Mouse (Mus musculus) neural tube, embryonic 14.5 days (tissue): Measurements from ENCODE around the gene Wdfy4. TPM values are rescaled to one million over a fixed set of nuclear protein-coding genes. Genes with fewer than 3 reads are reported as not detected.

Source experiments
- ATAC-seq: fragments of 200-750 bp; cut with Nextera tagmentation; 2 replicates; pipeline ENCODE4 v1.8.0; 2017; ENCODE audit warnings: low read depth, mild to moderate bottlenecking, moderate TSS enrichment, moderate library complexity
- H3K27ac ChIP-seq: fragments of 300-500 bp; sonication (generic); 2 replicates; pipeline ENCODE4 v1.5.1; 2014; ENCODE audit warnings: low read depth, mild to moderate bottlenecking, control low read depth, low read length, moderate library complexity, mixed read lengths
- H3K27me3 ChIP-seq: fragments of 300-500 bp; sonication (generic); 2 replicates; pipeline ENCODE4 v1.6.1; 2014; ENCODE audit warnings: low read length; ENCODE audit not compliant: control insufficient read depth, insufficient read depth
- H3K36me3 ChIP-seq: fragments of 300-500 bp; sonication (generic); 2 replicates; pipeline ENCODE4 v1.6.1; 2014; ENCODE audit warnings: low read length, mixed read lengths; ENCODE audit not compliant: control insufficient read depth, insufficient read depth
- H3K4me1 ChIP-seq: fragments of 300-500 bp; sonication (generic); 2 replicates; pipeline ENCODE4 v1.6.1; 2014; ENCODE audit warnings: low read length; ENCODE audit not compliant: control insufficient read depth, insufficient read depth
- H3K4me2 ChIP-seq: fragments of 300-500 bp; sonication (generic); 2 replicates; pipeline ENCODE4 v1.6.1; 2014; ENCODE audit warnings: mild to moderate bottlenecking, low read depth, low read length, control low read depth
- H3K4me3 ChIP-seq: fragments of 300-500 bp; sonication (generic); 2 replicates; pipeline ENCODE4 v1.5.1; 2014; ENCODE audit warnings: low read depth, low read length, control low read depth, mixed read lengths
- H3K9ac ChIP-seq: fragments of 300-500 bp; sonication (generic); replicated peaks from 2 replicates; pipeline ENCODE4 v1.6.1; 2014; ENCODE audit warnings: low read depth, mild to moderate bottlenecking, control low read depth, low read length, mixed read lengths
- H3K9me3 ChIP-seq: fragments of 300-500 bp; sonication (generic); 2 replicates; pipeline ENCODE4 v1.6.1; 2016; ENCODE audit warnings: low read length; ENCODE audit not compliant: control insufficient read depth
- WGBS: fragments of 180-500 bp; shearing (Covaris S2); extraction: QIAGEN DNeasy Blood & Tissue Kit; methylation state at CpG from one replicate; pipeline ENCODE4 v1.1.7; 2014; 5-methylcytosine and 5-hydroxymethylcytosine counted together
- polyA plus RNA-seq: library from polyadenylated mRNA; unstranded; fragments of >200 nt; fragmentation: Nextera tagmentation; extraction: Ambion mirVana; gene quantifications from 2 replicates; pipeline ENCODE4 v1.2.1, GENCODE M21; 2014

The Wdfy4 gene
- polyA plus RNA-seq, 1 experiment from 2014 or later = 0.25 TPM

DNA sequence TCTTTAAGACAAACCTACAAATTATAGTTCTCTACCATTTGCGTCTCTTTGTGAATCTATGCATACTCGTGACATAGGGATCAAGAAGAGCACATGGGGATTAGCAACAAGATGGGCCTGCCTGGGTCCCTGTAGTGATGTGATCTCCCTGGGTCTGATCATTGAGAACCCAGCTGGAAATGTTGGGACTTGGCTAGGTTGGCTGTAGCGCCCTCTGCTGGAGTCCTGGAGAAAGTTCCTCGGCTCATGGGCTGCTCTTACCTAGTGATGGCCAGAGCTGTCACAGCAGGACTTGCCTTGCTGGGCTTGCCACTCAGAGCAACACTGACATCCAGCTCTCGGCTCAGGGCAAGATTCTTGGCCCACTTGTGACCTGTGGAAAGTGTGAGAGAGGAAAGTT is 224.8 kb downstream of the Wdfy4 start:
- no peaks in the 10 kb centered on the region for H3K27me3 ChIP-seq
- H3K9ac ChIP-seq = no peak overlapping the region
- 40% methylated on average over 5 of the region's 5 CpGs for WGBS
- ATAC-seq = peak; percentile 23; the same call in 1 of the 2 replicates
- H3K27ac ChIP-seq = peak overlapping the region; percentile 52; the same call in 1 of the 2 replicates
- H3K4me3 ChIP-seq = no peak overlapping the region
- H3K36me3 ChIP-seq = no peaks in the 10 kb centered on the region
- 0 out of 2 replicates have a peak, but pooled peaks cover 6% of the 10 kb centered on the region for H3K4me1 ChIP-seq
- H3K4me2 ChIP-seq = no peak overlapping the region
- no peaks in the 10 kb centered on the region for H3K9me3 ChIP-seq

DNA sequence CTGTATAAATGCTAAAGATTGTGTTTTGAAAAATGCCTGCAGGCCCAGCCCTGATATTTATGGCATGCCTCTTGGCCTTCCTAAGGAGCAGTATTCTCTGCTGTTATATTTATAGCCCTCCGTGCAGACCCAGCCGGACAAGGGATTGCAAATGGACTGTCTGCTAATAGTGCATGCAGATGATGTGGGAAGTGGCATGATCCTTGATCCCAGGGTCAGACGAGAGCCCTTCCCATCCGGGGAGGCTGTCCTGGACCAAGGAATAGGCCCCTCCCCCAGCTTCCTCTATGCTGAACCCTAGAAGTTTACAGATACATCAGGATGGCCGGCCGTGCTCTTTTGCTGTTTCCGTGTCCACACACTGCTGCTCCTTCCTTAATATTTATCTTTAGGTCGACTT is 226.6 kb downstream of the Wdfy4 start:
- H3K9ac ChIP-seq = no peak overlapping the region
- 57% methylated on average over 8 of the region's 8 CpGs for WGBS
- no peak overlapping the region for H3K4me2 ChIP-seq
- no peak overlapping the region for H3K27ac ChIP-seq
- H3K4me3 ChIP-seq = no peak overlapping the region
- no peaks in the 10 kb centered on the region for H3K36me3 ChIP-seq
- no peak for ATAC-seq
- H3K4me1 ChIP-seq = 0 out of 2 replicates have a peak, but pooled peaks cover 6% of the 10 kb centered on the region
- no peaks in the 10 kb centered on the region for H3K27me3 ChIP-seq
- H3K9me3 ChIP-seq = no peaks in the 10 kb centered on the region

DNA sequence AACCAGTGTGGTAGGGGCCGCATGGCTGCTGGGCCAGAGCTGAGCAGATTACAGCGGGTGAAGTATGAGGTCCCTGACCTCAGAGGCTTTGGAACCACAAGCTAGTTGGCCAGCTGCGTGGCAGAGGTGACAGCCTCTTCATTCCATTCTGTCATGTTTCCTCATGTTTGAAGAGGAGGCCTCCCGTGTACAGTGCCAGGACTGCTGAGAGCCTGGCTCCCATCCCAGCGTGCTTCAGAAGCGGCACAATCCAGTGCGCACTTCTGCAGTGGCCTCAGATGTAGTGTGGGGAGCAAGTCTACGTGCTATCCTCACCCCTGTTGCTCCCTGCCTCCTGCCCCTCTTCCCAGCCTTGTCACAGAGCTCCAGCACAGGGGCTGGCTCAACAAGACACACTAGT is 228.8 kb downstream of the Wdfy4 start:
- Histone ChIP-seq H3K36me3 (no peaks in the 10 kb centered on the region), H3K27me3 (no peaks in the 10 kb centered on the region), H3K4me1 (0 out of 2 replicates have a peak, but pooled peaks cover 5% of the 10 kb centered on the region), H3K9me3 (no peaks in the 10 kb centered on the region), H3K4me2 (no peak overlapping the region), H3K27ac (no peak overlapping the region), H3K9ac (no peak overlapping the region), H3K4me3 (no peak overlapping the region)
- no peak for ATAC-seq
- WGBS = 73% methylated on average over 8 of the region's 8 CpGs

DNA sequence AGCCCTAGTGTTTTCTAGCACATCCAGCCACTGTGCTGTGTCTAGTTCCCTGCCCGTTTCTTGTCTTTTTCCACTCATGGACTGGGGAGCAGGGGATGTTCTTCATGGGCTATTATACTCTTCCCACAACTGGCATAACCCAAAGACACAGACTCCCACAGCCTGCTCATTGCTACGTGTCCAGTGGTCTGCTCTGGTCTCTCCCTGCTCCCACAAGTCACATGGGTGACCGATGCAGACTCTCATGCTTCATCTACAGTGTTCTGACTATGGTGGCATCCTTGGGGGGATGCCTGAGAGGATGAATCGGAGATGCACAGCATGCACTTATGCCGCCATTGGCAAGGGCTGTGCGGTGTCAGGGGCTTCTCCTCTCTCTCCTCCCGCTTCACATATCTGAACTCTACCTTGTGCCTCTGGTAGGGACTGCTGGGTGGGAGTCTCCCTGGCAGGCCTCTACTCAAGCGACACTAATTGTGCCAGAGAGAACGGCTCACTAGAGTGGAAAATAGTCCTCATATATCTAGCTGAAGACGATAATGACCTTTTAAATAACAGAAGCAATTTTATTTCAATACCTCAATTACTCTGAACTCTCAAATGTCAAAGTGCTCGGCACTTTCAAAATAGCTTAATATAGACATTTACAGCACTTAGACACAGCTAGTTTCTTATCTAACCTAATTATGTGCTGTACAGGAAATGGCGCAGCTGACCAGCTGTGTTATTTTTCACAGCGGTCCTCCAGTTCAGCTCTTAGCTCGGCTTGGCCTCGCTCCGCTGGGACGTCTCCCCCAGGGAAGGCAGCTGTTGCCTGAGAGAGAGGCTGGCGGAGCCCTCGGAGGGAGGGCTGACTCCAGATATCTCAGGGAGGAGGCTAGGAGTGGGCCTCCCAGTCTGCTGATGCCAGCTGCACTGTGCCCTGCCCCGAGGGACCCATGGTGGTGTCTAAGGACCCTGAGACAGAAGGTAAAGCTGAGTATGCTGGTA is 234.7 kb downstream of the Wdfy4 start:
- H3K9ac ChIP-seq = no peak overlapping the region
- no peaks in the 10 kb centered on the region for H3K27me3 ChIP-seq
- no peak overlapping the region for H3K4me3 ChIP-seq
- H3K36me3 ChIP-seq = no peaks in the 10 kb centered on the region
- WGBS = 32% methylated on average over 20 of the region's 20 CpGs
- peaks cover 15% of the 10 kb centered on the region; the same call in 1 of the 2 replicates for H3K4me1 ChIP-seq
- peak overlapping the region; percentile 16; the same call in 1 of the 2 replicates for H3K4me2 ChIP-seq
- peak; percentile 73 for ATAC-seq
- peak overlapping the region; percentile 34; the same call in 1 of the 2 replicates for H3K27ac ChIP-seq
- H3K9me3 ChIP-seq = no peaks in the 10 kb centered on the region

DNA sequence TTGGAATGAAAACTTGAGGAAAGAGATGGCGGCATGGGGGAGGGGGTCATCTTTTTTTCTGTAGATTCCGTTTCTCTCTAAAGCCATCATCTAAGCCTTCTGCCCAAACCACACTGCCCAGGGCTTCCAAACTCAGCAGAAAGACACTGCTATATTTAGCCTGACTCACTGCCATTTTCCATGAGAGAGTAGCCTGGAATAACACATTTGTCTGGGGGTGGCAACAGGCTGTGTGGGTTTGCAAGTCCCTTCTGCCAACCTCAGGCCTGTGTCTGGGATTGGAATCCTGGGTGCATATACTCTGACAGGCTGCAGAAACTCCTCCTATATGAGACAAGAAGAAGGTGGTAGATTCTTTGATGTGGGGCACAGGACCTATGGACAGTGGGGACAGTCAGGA is 237.8 kb downstream of the Wdfy4 start:
- Histone ChIP-seq H3K27ac (no peak overlapping the region), H3K4me1 (peaks cover 15% of the 10 kb centered on the region; the same call in 1 of the 2 replicates), H3K9me3 (no peaks in the 10 kb centered on the region), H3K4me3 (no peak overlapping the region), H3K27me3 (no peaks in the 10 kb centered on the region), H3K9ac (no peak overlapping the region), H3K36me3 (no peaks in the 10 kb centered on the region), H3K4me2 (no peak overlapping the region)
- 94% methylated on average over 2 of the region's 2 CpGs for WGBS
- no peak for ATAC-seq

DNA sequence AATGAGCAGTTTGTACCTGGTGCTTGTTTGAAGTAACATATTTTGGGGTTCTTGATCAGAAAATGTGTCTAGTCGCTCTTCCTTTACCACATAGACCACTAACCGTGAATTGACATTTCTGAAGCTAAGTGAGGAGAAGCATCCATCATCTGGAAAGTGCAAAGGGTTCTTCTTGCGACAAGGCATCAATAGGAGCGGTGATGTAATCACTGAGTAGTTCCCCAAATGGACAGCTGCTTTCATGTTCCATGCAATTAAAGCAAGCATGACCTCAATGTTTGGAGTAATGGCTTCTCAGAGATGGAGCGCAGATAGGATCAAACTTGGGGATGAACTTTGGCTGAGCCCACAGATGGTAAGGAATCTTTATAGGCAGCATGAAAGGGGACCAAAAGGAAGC is 246.1 kb downstream of the Wdfy4 start:
- H3K9ac ChIP-seq = no peak overlapping the region
- WGBS = 83% methylated on average over 5 of the region's 5 CpGs
- no peak overlapping the region for H3K4me3 ChIP-seq
- no peaks in the 10 kb centered on the region for H3K36me3 ChIP-seq
- no peak overlapping the region for H3K4me2 ChIP-seq
- H3K27ac ChIP-seq = no peak overlapping the region
- H3K9me3 ChIP-seq = no peaks in the 10 kb centered on the region
- ATAC-seq = no peak
- no peaks in the 10 kb centered on the region for H3K4me1 ChIP-seq
- no peaks in the 10 kb centered on the region for H3K27me3 ChIP-seq

DNA sequence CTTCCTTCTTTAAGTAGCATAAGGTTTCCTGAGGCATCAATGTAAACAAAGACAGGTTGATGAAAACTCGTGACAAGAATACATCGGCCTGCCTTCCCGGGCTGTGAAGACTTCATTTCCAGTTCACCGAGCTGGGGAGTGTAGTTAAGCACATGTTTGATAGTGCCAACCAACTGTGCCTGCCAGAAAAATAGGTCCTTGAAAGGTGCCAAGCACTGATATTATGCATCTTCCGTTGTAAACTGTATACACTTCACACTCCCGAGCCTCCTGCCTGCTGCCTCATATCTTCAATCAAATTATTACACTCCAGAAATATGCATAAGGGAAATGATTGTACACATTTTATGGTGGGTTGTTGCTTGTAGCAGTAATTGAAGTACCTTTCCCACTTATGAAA is 251.2 kb downstream of the Wdfy4 start:
- WGBS = 66% methylated on average over 6 of the region's 6 CpGs

DNA sequence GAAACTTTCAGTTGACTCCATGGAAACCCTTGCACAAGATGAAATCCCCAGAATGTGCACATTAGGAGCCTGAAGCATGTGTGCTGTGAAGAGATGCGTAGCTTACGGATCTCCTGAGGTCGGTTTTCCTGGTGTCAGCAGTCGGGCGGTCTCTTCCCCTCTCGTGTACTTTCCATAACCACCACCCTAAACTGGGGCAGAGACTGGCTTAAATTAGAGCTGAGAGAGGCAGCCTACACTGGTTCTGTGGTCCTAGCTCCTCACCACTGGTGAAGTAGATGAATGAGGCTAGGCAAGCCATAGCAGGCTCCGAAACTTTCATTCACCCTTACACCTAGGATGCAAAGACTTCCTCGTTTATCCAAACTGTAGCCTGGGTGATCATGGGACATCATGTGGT is 253.1 kb downstream of the Wdfy4 start:
- no peaks in the 10 kb centered on the region for H3K36me3 ChIP-seq

More for the DNA sequence above, 251.2 kb downstream of the Wdfy4 start:
- H3K27ac ChIP-seq = no peak overlapping the region
- H3K4me2 ChIP-seq = no peak overlapping the region
- H3K9ac ChIP-seq = no peak overlapping the region
- H3K27me3 ChIP-seq = no peaks in the 10 kb centered on the region
- no peaks in the 10 kb centered on the region for H3K4me1 ChIP-seq
- H3K9me3 ChIP-seq = no peaks in the 10 kb centered on the region
- no peaks in the 10 kb centered on the region for H3K36me3 ChIP-seq
- no peak overlapping the region for H3K4me3 ChIP-seq
- no peak for ATAC-seq

DNA sequence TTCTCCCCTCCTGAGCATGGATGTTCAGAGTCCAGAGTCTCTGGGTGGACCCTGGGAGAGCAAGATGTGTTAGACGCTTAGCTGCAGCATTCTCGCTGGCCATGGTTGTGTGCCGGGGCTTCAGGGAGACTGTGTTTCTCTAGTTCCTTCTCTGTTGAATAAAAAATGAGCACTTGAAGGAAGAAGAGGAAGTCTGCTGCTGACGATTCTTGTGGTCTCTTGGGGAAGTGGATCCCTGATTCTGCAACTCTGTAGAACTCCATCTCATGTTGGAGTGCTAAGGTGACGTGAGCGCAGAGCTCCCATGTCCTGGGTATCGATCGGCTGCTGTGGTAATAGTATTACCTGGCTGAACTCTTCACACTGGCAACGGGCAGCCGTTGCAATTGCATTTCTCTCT is 253.6 kb downstream of the Wdfy4 start:
- H3K9ac ChIP-seq = no peak overlapping the region
- H3K4me1 ChIP-seq = no peaks in the 10 kb centered on the region
- no peak overlapping the region for H3K4me3 ChIP-seq
- H3K36me3 ChIP-seq = no peaks in the 10 kb centered on the region
- H3K9me3 ChIP-seq = no peaks in the 10 kb centered on the region
- no peaks in the 10 kb centered on the region for H3K27me3 ChIP-seq
- WGBS = 94% methylated on average over 10 of the region's 10 CpGs
- no peak for ATAC-seq
- no peak overlapping the region for H3K27ac ChIP-seq
- H3K4me2 ChIP-seq = no peak overlapping the region

More for the DNA sequence above, 253.1 kb downstream of the Wdfy4 start:
- Histone ChIP-seq H3K9me3 (no peaks in the 10 kb centered on the region), H3K27ac (no peak overlapping the region), H3K4me1 (no peaks in the 10 kb centered on the region), H3K4me2 (no peak overlapping the region), H3K27me3 (no peaks in the 10 kb centered on the region), H3K9ac (no peak overlapping the region), H3K4me3 (no peak overlapping the region)
- ATAC-seq = no peak
- WGBS = 90% methylated on average over 8 of the region's 8 CpGs
